Mouse (Mus musculus) neural tube, embryonic 15.5 days (tissue): Measurements from ENCODE around the gene Vmn1r177. TPM values are rescaled to one million over a fixed set of nuclear protein-coding genes. Genes with fewer than 3 reads are reported as not detected.
"Not testable (repeated sequence)": the region's sequence is repeated elsewhere in the genome, so short reads cannot be mapped to it uniquely, and the experiment has no call there.

Experiments
- ATAC-seq: fragments of 200-750 bp; cut with Nextera tagmentation; 2 replicates; pipeline ENCODE4 v1.8.0; 2017; ENCODE audit warnings: mild to moderate bottlenecking, moderate TSS enrichment, moderate library complexity; ENCODE audit not compliant: low FRiP score
- H3K27ac ChIP-seq: fragments of 300-500 bp; sonication (generic); replicated peaks from 2 replicates; pipeline ENCODE4 v1.5.1; 2015; ENCODE audit warnings: mild to moderate bottlenecking, inconsistent platforms
- H3K27me3 ChIP-seq: fragments of 300-500 bp; sonication (generic); replicated peaks from 2 replicates; pipeline ENCODE4 v1.6.1; 2015; ENCODE audit warnings: inconsistent platforms
- H3K36me3 ChIP-seq: fragments of 300-500 bp; sonication (generic); 2 replicates; pipeline ENCODE4 v1.6.1; 2015; ENCODE audit warnings: inconsistent platforms
- H3K4me1 ChIP-seq: fragments of 300-500 bp; sonication (generic); 2 replicates; pipeline ENCODE4 v1.6.1; 2015; ENCODE audit warnings: inconsistent platforms
- H3K4me2 ChIP-seq: fragments of 300-500 bp; sonication (generic); 2 replicates; pipeline ENCODE4 v1.6.1; 2015; ENCODE audit warnings: inconsistent platforms, mild to moderate bottlenecking, moderate library complexity
- H3K4me3 ChIP-seq: fragments of 300-500 bp; sonication (generic); replicated peaks from 2 replicates; pipeline ENCODE4 v1.5.1; 2015; ENCODE audit warnings: mild to moderate bottlenecking, inconsistent platforms
- H3K9ac ChIP-seq: fragments of 300-500 bp; sonication (generic); replicated peaks from 2 replicates; pipeline ENCODE4 v1.6.1; 2015; ENCODE audit warnings: mild to moderate bottlenecking, inconsistent platforms
- H3K9me3 ChIP-seq: fragments of 300-500 bp; sonication (generic); replicated peaks from 2 replicates; pipeline ENCODE4 v1.6.1; 2016; ENCODE audit warnings: inconsistent platforms
- WGBS: fragments of 180-500 bp; shearing (Covaris S2); methylation state at CpG from one replicate; pipeline ENCODE4 v1.1.7; 2015; ENCODE audit warnings: mixed read lengths; 5-methylcytosine and 5-hydroxymethylcytosine counted together
- polyA plus RNA-seq: library from polyadenylated mRNA; unstranded; fragments of >200 nt; fragmentation: Nextera tagmentation; extraction: Ambion mirVana; gene quantifications from 2 replicates; pipeline ENCODE4 v1.2.1, GENCODE M21; 2015

Gene Vmn1r177
- polyA plus RNA-seq = not detected in 2 replicates

DNA sequence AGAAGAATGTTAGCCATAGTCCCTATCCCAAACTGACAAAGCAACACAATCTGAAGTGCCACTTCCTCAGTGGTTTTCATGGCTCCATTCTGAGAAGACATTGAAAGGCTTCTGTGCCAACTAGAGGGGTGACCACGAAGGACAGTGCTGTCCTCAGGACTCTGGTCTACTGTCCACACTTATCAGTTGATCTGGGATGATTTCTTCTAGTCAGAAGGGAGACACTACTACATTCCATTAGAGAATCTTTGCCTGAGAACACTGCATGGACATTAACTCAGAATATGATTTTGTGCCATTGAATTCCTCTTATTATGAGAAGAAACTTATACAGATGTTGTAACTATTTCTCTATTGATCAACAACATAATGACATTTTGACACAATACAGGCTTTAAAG, at the start of gene Vmn1r177:
Gene Vmn1r177, minus strand, starts transcription at position 101 of the 400 bp plus-strand sequence.
- H3K27ac ChIP-seq, H3K9ac ChIP-seq, H3K4me3 ChIP-seq, H3K4me1 ChIP-seq, H3K27me3 ChIP-seq, H3K9me3 ChIP-seq, ATAC-seq, H3K36me3 ChIP-seq, H3K4me2 ChIP-seq: not testable (repeated sequence)
- WGBS = 0% methylated on average over 1 of the region's 1 CpGs

DNA sequence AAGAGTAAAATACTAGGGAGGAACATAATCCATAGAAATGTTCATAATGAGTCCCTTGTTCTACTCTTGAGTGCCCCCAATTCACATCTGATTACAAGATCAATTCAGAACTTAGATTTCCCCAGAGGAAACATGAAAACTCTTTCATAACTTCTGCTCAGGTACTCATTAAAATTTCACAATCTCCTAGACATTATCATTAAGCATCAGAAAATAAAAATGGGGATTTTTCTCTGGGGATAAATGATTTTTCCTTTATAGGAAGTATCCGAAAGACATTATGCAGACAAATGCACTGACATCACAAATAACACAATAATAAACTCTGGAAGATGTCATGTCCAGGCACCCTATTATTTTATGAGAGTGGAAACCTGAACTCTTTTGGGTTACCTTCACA, 25.5 kb upstream of the Vmn1r177 start, which contains the start of gene Vmn1r178:
Gene Vmn1r178, plus strand, starts transcription at position 301 of the 400 bp plus-strand sequence.
- Histone ChIP-seq H3K27me3 (no peaks in the 10 kb centered on the region), H3K9me3 (peaks cover 20% of the 10 kb centered on the region), H3K9ac (no peak within 1 kb of the TSS), H3K27ac (no peak within 1 kb of the TSS), H3K4me3 (no peak within 1 kb of the TSS), H3K4me2 (no peak within 1 kb of the TSS), H3K4me1 (no peaks in the 10 kb centered on the region), H3K36me3 (no peaks in the 10 kb centered on the region)
- ATAC-seq = no peak
- WGBS = 93% methylated on average over 1 of the region's 1 CpGs

DNA sequence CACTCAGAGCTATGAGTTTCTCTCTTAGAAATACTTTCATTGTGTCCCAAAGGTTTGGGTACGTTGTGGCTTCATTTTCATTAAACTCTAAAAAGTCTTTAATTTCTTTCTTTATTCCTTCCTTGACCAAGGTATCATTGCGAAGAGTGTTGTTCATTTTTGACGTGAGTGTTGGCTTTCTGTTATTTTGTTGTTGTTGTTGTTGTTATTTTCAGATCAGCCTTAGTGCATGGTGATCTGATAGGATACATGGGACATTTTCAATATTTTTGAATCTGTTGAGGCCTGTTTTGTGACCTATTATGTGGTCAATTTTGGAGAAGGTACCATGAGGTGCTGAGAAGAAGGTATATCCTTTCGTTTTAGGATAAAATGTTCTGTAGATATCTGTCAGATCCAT, 10.7 kb upstream of the Vmn1r177 start:
- not testable (repeated sequence) for H3K9me3 ChIP-seq, H3K4me3 ChIP-seq, H3K27ac ChIP-seq, H3K27me3 ChIP-seq, ATAC-seq, H3K4me1 ChIP-seq, H3K4me2 ChIP-seq, H3K9ac ChIP-seq, H3K36me3 ChIP-seq
- 66% methylated on average over 4 of the region's 4 CpGs for WGBS

DNA sequence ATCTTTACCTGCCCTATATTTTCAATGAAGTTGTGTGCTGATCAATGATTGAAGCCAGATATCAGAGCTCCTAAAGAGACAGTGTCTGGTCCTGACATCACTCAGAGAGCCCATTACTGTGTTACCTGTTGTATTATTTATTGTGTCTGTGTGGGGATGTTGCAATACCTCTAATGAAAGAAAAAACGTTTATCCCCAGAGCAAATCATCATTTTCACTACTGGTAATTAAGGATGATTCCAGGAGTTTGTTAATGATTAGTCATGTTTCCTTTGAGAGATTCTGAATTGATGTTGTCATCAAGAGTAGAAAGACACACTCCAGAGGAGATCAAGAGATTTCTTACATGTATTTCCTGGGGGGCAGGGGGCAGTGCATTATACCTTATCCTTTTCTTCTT, 29.0 kb downstream of the Vmn1r177 start, which contains the start of gene Vmn1r176:
Gene Vmn1r176, minus strand, starts transcription at position 101 of the 400 bp plus-strand sequence.
- not testable (repeated sequence) for H3K9ac ChIP-seq, ATAC-seq

More for the DNA sequence above, 29.0 kb downstream of the Vmn1r177 start, which contains the start of gene Vmn1r176:
- not testable (repeated sequence) for H3K4me1 ChIP-seq, H3K27ac ChIP-seq, H3K4me2 ChIP-seq, H3K27me3 ChIP-seq, H3K9me3 ChIP-seq, H3K4me3 ChIP-seq, H3K36me3 ChIP-seq
- no CpG with 5 or more reads among the region's 1 CpGs for WGBS

Other genes starting within 250 kb of the Vmn1r177 start
- not detected in 2 replicates for gene Vmn1r171, start 235.7 kb downstream of the Vmn1r177 start, polyA plus RNA-seq
- gene Vmn1r172, start 208.1 kb downstream of the Vmn1r177 start, polyA plus RNA-seq = not detected in 2 replicates
- gene Vmn1r173, start 165.7 kb downstream of the Vmn1r177 start, polyA plus RNA-seq = not detected in 2 replicates
- gene Vmn1r174, start 114.2 kb downstream of the Vmn1r177 start, polyA plus RNA-seq = not detected in 2 replicates
- not detected in 2 replicates for gene Vmn1r175, start 55.8 kb downstream of the Vmn1r177 start, polyA plus RNA-seq
- not detected in 2 replicates for gene Vmn1r176, start 29.1 kb downstream of the Vmn1r177 start, polyA plus RNA-seq
- gene Vmn1r178, start 25.6 kb upstream of the Vmn1r177 start, polyA plus RNA-seq = not detected in 2 replicates
- gene Vmn1r179, start 60.5 kb upstream of the Vmn1r177 start, polyA plus RNA-seq = not detected in 2 replicates
- gene Vmn1r180, start 84.2 kb upstream of the Vmn1r177 start, polyA plus RNA-seq = not detected in 2 replicates
- gene Vmn1r181, start 108.2 kb upstream of the Vmn1r177 start, polyA plus RNA-seq = not detected in 2 replicates
- not detected in 2 replicates for gene V1rd19, start 135.2 kb upstream of the Vmn1r177 start, polyA plus RNA-seq
- gene Vmn1r183, start 186.8 kb upstream of the Vmn1r177 start, polyA plus RNA-seq = not detected in 2 replicates
- gene Zfp180, start 215.5 kb upstream of the Vmn1r177 start, polyA plus RNA-seq = 31.6 and 33.4 TPM in 2 replicates
- 10.4 and 12.2 TPM in 2 replicates for gene Zfp112, start 245.9 kb upstream of the Vmn1r177 start, polyA plus RNA-seq